Mouse (Mus musculus) spleen, adult 2 months (tissue): Measurements from ENCODE around the gene Gpcpd1. TPM values are rescaled to one million over a fixed set of nuclear protein-coding genes. Genes with fewer than 3 reads are reported as not detected.
A peak's percentile ranks its signal among the peaks of the same experiment; 100 is the strongest.

ENCODE experiments used
- DNase-seq, 2 experiments: peaks; one replicate each; pipeline versions ENCODE4 v3.0.0 to v3.0.0-alpha.2; 2012 to 2021; ENCODE audit warnings: low spot score in 2 of 2, low read depth in 1 of 2
- H3K27ac ChIP-seq: fragments of 200-500 bp; 2 replicates; pipeline ENCODE4 v1.5.1; 2012; ENCODE audit warnings: low read length, inconsistent platforms; ENCODE audit not compliant: insufficient read depth
- H3K27me3 ChIP-seq: fragments of 200-500 bp; 2 replicates; pipeline ENCODE4 v1.6.1; 2012; ENCODE audit warnings: mild to moderate bottlenecking, moderate library complexity, low read length, inconsistent platforms; ENCODE audit not compliant: control insufficient read depth, insufficient read depth
- H3K36me3 ChIP-seq: fragments of 200-500 bp; 2 replicates; pipeline ENCODE4 v1.6.1; 2012; ENCODE audit warnings: mild to moderate bottlenecking, low read length, inconsistent platforms; ENCODE audit not compliant: control insufficient read depth, insufficient read depth
- H3K4me1 ChIP-seq: fragments of 200-500 bp; 2 replicates; pipeline ENCODE4 v1.6.1; 2011; ENCODE audit warnings: inconsistent platforms; ENCODE audit not compliant: control insufficient read depth, insufficient read depth, insufficient read length
- H3K4me3 ChIP-seq: fragments of 200-500 bp; 2 replicates; pipeline ENCODE4 v1.5.1; 2011; ENCODE audit warnings: mild to moderate bottlenecking, inconsistent platforms; ENCODE audit not compliant: insufficient read depth, insufficient read length; ENCODE audit errors: extremely low read depth
- CTCF ChIP-seq: fragments of 200-500 bp; IDR thresholded peaks from 2 replicates; pipeline ENCODE4 v1.5.1; 2011; ENCODE audit warnings: mild to moderate bottlenecking, inconsistent platforms; ENCODE audit not compliant: insufficient read depth, insufficient read length, insufficient replicate concordance; ENCODE audit errors: extremely low read depth
- POLR2A ChIP-seq: fragments of 200-500 bp; IDR thresholded peaks from 2 replicates; pipeline ENCODE4 v1.6.1; 2011; ENCODE audit warnings: low read depth, low read length, inconsistent platforms
- WGBS: fragments of 180-500 bp; shearing (Covaris S2); methylation state at CpG from one replicate; pipeline ENCODE4 v1.1.7; 2018; 5-methylcytosine and 5-hydroxymethylcytosine counted together
- polyA plus RNA-seq: library from polyadenylated mRNA; depleted of rRNA; stranded (reverse); fragments of >200 nt; gene quantifications from 2 replicates; pipeline ENCODE4 v1.2.3, GENCODE M21; 2012

Gene Gpcpd1
- polyA plus RNA-seq, 1 experiment = 15.7 TPM

DNA sequence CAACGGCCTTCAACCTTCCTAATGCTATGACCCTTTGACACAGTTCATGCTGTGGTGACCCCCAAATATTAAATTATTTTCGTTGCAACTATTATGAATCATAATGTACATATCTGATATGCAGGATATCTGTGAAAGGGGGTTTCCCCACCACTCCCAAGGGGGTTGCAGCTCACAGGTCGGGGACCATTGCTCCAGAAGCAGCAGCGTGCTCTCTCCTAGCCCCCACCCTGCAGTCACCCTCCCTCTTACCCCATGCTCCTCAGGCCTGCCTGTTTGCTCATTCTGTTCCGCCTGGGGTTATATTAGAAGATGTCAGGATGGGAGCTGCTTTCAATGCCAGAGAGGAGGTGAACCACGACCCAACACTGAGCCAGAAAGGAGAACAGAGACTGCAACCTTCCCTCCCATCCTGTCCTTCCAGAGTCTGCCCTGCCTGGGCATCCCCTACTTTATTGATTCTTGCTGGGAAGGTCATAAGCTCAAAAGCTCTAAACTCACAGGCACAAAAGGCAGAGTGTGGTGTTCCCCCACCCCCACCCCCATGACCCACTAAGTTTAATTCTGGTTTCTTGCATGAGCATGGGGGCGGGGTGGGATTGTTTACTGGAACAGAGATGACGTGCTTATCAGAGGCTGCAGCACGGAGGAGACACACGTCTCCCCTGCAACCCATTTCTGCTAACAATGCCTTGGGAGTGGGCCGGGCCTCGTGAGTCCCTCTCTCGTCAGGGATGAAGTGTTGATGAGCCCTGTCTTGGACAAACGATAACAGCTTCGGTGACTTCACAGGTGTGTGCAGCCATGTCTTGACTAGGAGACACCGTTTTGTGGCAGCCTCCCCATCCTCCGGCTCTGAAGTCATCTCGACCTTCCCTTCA is 69.3 kb downstream of the Gpcpd1 start:
- WGBS = 74% methylated on average over 18 of the region's 18 CpGs
- H3K36me3 ChIP-seq = no peaks in the 10 kb centered on the region
- DNase-seq = no peak
- H3K27me3 ChIP-seq = no peaks in the 10 kb centered on the region
- no peak for TF ChIP-seq CTCF
- no peak for TF ChIP-seq POLR2A
- no peak overlapping the region for H3K27ac ChIP-seq
- H3K4me1 ChIP-seq = peaks cover 4% of the 10 kb centered on the region; the same call in 1 of the 2 replicates
- H3K4me3 ChIP-seq = no peak overlapping the region

DNA sequence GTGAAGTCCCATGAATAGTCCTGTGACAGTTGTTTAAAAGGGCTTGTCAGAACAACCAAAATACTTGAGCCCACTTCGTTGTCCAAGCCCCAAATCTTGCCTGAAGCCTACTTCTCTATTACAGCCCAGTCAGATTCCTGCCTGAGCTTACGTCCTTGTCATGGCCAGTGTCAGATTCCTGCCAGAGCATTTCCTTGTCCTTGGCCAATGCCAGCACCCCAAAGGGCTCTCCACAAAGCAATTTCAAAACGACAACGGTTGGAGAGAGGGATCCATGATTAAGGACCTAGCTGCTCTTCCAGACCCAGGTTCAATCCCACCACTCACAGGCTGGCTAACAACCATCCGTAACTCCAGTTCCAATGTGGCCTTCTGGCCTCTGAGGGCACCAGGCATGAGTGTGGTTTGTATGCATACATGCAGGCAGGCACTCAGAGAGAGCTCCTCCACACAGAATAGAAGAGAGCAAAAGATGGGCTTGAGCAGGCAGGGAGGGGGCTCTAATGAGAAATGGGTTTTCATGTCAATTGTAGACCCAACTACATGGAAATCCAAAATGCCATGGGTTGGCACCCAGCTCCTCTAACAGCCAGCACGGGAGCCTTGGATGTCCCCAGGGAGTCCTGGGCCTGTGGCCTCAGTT is 70.2 kb downstream of the Gpcpd1 start:
- H3K36me3 ChIP-seq = no peaks in the 10 kb centered on the region
- H3K4me1 ChIP-seq = peaks cover 10% of the 10 kb centered on the region; the same call in 1 of the 2 replicates
- H3K27ac ChIP-seq = no peak overlapping the region
- no peak overlapping the region for H3K4me3 ChIP-seq
- DNase-seq = no peak
- no peaks in the 10 kb centered on the region for H3K27me3 ChIP-seq
- WGBS = 86% methylated on average over 6 of the region's 6 CpGs
- TF ChIP-seq POLR2A (no peak), CTCF (no peak)

DNA sequence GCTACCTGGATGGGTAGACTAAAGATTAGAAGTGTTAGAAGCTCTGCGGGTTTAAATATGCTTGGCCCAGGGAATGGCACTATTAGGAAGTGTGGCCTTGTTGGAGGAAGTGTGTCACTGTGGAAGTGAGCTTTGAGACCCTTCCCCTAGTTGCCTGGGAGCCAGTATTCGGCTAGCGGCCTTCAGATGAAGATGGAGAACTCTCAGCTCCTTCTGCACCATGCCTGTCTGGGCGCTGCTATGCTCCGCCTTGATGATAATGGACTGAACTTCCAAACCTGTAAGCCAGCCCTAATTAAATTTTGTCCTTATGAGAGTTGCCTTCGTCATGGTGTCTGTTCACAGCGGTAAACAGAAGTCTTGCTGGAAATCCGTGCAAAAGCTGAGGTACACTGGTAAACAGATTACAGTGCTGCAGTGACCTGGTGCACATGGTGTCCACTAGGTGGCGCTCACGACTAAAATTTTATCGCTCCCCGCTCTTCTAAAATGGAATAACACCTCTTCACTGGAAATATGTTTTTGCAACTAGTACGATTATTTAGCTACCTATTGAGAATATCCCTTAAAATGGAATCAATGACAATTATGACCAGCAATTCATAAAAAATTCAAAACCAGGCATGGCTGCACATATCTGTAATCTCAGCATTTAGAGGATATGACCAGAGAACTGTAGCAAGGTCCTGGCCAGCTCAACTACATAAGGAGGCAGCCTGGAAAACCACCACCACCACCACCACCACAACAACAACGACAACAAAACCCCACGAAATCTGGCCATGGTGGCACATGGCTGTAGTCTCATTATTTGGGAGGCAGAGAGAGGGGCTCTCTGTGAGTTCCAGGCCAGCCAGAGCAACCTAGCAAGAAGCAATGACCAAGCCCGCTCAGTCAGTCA is 71.1 kb downstream of the Gpcpd1 start:
- Histone ChIP-seq H3K4me3 (no peak overlapping the region), H3K4me1 (peaks cover 10% of the 10 kb centered on the region; the same call in 1 of the 2 replicates), H3K36me3 (no peaks in the 10 kb centered on the region), H3K27ac (no peak overlapping the region), H3K27me3 (no peaks in the 10 kb centered on the region)
- peak; percentile 76; the same call in 1 of the 2 replicates for TF ChIP-seq CTCF
- TF ChIP-seq POLR2A = no peak
- DNase-seq = peak; percentile 59 to 64
- 34% methylated on average over 16 of the region's 16 CpGs for WGBS

DNA sequence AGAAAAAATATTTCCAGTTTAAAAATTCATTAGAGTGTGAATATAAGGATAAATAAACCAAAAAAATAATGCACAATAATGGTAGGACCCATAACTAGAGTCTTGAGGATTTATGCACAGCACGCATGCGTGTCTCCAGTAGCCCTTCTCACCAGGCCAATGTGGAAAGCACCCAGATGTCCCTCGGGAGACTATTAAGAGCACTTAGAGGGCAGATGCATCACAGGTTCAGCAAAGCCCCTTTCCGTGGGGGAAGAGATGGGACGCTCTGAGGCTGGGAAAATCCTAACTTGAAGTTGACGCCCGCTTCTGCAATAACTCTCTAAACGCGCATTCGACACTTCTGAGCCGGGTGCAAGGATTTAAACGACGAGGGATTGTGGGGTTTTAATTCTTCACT is 71.9 kb downstream of the Gpcpd1 start:
- DNase-seq = no peak
- no peaks in the 10 kb centered on the region for H3K27me3 ChIP-seq
- peaks cover 14% of the 10 kb centered on the region; the same call in 1 of the 2 replicates for H3K4me1 ChIP-seq
- no peaks in the 10 kb centered on the region for H3K36me3 ChIP-seq
- TF ChIP-seq CTCF = no peak
- no peak for TF ChIP-seq POLR2A
- 84% methylated on average over 13 of the region's 13 CpGs for WGBS
- no peak overlapping the region for H3K27ac ChIP-seq
- H3K4me3 ChIP-seq = no peak overlapping the region

DNA sequence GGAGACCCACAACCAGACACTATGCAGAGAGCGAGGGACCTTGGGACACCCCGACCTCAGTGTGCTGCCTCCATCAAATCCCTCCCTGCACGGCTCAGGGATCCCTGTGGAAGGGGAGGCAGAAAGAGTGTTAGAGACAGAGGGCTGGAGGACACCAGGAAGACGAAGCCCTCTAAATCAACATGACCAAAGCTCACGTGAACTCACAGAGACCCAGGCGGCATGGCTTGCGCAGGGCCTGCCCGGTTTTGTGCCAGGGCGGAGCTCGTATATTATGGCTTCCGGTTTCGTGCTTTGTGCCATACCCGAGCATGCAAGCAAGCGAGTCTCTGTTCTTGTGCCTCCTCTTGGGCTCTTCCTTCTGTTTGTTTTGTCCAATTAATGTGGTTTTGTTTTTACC is 72.5 kb downstream of the Gpcpd1 start:
- no peak for DNase-seq
- H3K27me3 ChIP-seq = no peaks in the 10 kb centered on the region
- 88% methylated on average over 14 of the region's 14 CpGs for WGBS
- H3K36me3 ChIP-seq = no peaks in the 10 kb centered on the region
- no peak overlapping the region for H3K4me3 ChIP-seq
- H3K27ac ChIP-seq = no peak overlapping the region
- H3K4me1 ChIP-seq = peaks cover 15% of the 10 kb centered on the region; the same call in 1 of the 2 replicates
- no peak for TF ChIP-seq POLR2A
- TF ChIP-seq CTCF = no peak

DNA sequence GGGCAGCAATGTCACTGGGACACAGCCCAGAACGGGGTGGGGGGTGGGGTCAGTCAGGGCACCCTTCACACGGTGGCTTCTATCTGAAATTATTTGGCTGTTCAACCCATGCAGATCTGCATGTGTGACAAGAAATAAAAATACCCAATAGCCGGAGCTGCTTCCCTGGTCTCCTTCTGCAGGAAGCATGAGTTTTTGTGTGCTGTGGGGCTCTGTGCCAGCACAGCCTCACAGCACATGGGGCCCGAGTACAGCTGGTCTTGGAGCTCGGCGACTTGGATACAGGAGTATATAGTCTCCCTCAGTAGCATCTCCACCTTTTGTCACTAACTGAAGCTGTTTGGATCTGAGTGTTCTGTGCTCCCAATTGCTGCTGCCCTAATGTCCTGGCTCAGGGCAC is 73.2 kb downstream of the Gpcpd1 start:
- no peak overlapping the region for H3K4me3 ChIP-seq

More for the DNA sequence above, 73.2 kb downstream of the Gpcpd1 start:
- Histone ChIP-seq H3K36me3 (no peaks in the 10 kb centered on the region), H3K27me3 (no peaks in the 10 kb centered on the region), H3K27ac (peak overlapping the region; percentile 96), H3K4me1 (peaks cover 18% of the 10 kb centered on the region; the same call in 1 of the 2 replicates)
- TF ChIP-seq CTCF (no peak), POLR2A (no peak)
- WGBS = 49% methylated on average over 6 of the region's 6 CpGs
- DNase-seq = no peak
